Mouse (Mus musculus): Measurements from ENCODE around the gene Hinfp. TPM values are rescaled to one million over a fixed set of nuclear protein-coding genes. Genes with fewer than 3 reads are reported as not detected.
A peak's percentile ranks its signal among the peaks of the same experiment; 100 is the strongest.
"Not testable (repeated sequence)": the region's sequence is repeated elsewhere in the genome, so short reads cannot be mapped to it uniquely, and the experiment has no call there.

Hinfp gene
- polyA plus RNA-seq, 1 experiment from 2014 or later = 11.5 TPM

DNA sequence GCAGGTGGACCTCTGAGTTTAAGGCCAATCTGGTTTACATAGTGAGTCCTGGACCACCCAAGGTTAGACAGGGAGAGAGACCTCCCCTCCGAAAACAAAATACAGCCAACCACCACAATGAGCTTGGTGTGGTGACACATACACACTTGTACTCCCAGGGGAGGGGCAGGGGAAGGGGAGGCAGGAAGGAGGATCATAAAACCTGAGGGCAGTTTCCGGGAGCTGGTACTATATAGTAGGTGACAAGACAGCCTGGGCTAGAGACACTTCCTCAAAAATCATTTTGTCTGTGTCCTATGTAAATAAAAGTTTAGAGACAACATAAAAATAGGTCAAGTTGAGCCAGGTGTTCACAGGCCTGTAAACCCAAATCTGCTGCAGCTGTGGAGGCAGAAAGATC lies 1.8 kb upstream of the Hinfp start:
- ATAC-seq (ENCODE audit: low read depth) (no peak), DNase-seq (no peak)
- Histone ChIP-seq H3K36me3 (peaks cover 31% of the 10 kb centered on the region), H3K27me3 (no peaks in the 10 kb centered on the region), H3K4me2 (no peak overlapping the region), H3K9me3 (replicated peaks) (no peaks in the 10 kb centered on the region), H3K4me1 (replicated peaks) (peaks cover 65% of the 10 kb centered on the region), H3K9ac (no peak overlapping the region), H3K27ac (no peak overlapping the region), H3K4me3 (replicated peaks) (no peak overlapping the region)
- WGBS (ENCODE audit: insufficient replicate concordance) = 64% methylated on average over 2 of the region's 2 CpGs

DNA sequence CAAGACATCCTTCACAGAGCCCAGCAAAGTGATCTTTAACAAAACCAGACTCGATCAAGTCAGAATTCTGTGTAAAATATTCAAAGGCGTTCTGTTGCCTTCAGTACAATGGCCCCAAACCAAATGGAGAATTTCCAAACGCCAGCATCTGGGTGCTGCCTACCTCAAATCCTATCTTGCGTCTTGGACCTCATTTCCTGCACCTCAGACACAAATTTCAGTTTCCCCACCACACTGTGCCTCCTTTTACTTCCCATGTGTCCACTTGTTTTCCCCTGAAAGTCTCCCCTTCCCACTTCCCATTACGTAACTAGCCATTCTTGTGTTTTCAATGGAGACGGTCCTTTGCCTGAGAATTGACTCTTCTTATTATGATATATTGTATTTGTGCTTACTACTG lies 1.1 kb upstream of the Hinfp start:
- Histone ChIP-seq H3K9me3 (replicated peaks) (no peaks in the 10 kb centered on the region), H3K4me2 (peak overlapping the region; percentile 64), H3K27ac (peak overlapping the region; percentile 76), H3K9ac (no peak overlapping the region), H3K4me1 (replicated peaks) (peaks cover 59% of the 10 kb centered on the region), H3K27me3 (no peaks in the 10 kb centered on the region), H3K4me3 (replicated peaks) (no peak overlapping the region), H3K36me3 (peaks cover 33% of the 10 kb centered on the region)
- DNase-seq (no peak), ATAC-seq (ENCODE audit: low read depth) (no peak)
- WGBS (ENCODE audit: insufficient replicate concordance) = 83% methylated on average over 6 of the region's 6 CpGs

DNA sequence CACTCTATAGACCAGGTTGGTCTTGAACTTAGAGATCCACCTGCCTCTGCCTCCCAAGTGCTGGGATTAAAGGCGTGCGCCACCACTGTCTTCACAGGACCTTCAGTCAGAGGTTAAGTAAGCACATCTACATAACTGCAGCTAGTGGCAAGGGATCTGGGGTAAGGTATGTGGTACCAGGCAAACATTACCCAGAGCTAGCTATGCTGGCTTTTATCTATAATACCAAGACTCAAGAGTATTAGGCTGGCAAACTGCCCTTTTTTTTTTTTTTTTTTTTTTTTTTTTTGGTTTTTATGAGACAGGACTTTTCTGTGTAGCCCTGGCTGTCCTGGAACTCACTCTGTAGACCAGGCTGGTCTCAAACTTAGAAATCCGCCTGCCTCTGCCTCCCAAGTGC lies 5.5 kb downstream of the Hinfp start:
- ATAC-seq (ENCODE audit: low read depth); DNase-seq; H3K4me2 ChIP-seq; H3K27me3 ChIP-seq; H3K4me3 ChIP-seq (replicated peaks); H3K9me3 ChIP-seq (replicated peaks); H3K9ac ChIP-seq: not testable (repeated sequence)
- WGBS (ENCODE audit: insufficient replicate concordance) = 89% methylated on average over 3 of the region's 3 CpGs
- Histone ChIP-seq H3K4me1 (replicated peaks) (peaks cover 30% of the 10 kb centered on the region), H3K27ac (peak overlapping the region; percentile 34; the same call in 1 of the 2 replicates), H3K36me3 (peaks cover 81% of the 10 kb centered on the region)

DNA sequence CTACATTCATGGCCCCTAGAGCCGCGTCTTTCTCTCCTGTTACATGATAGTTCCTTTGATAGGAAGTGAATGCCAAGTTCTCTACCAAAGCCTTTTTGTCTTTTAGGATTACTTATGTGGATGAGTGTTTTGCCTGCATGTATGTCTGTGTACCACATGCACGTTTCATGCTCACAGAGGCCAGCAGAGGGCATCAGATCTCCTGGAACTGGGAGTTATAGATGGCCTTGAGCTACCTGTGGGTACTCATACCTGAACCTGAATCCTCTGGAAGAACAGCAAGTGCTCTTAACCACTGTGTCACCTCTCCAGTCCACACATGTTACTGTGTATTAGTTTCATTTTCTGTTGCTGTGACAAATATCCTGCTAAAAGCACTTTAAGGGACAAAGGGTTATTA lies 13.0 kb downstream of the Hinfp start:
- Histone ChIP-seq H3K4me1 (replicated peaks) (peaks cover 40% of the 10 kb centered on the region), H3K9me3 (replicated peaks) (0 out of 2 replicates have a peak, but pooled peaks cover 3% of the 10 kb centered on the region), H3K27ac (peak overlapping the region; percentile 25; the same call in 1 of the 2 replicates), H3K27me3 (0 out of 2 replicates have a peak, but pooled peaks cover 3% of the 10 kb centered on the region), H3K4me3 (replicated peaks) (no peak overlapping the region), H3K4me2 (no peak overlapping the region), H3K9ac (no peak overlapping the region), H3K36me3 (peaks cover 74% of the 10 kb centered on the region)
- 57% methylated on average over 3 of the region's 3 CpGs for WGBS (ENCODE audit: insufficient replicate concordance)
- DNase-seq (no peak), ATAC-seq (ENCODE audit: low read depth) (no peak)

DNA sequence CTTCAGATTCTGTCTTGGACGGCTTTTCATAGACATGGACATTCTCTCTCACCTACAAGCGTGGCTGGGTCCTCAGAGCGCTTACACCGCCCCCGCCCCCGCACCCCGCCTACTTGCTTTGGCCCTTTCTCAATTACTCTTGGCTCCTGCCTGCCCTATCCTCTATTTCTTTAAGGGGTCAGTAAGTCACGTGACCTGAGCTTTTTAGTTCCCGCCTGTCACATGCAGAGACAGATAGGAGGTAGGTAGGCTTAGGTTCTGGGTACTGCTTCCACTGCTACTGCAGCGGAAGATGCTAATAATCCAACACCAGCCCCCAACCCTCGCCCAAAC lies 16.5 kb downstream of the Hinfp start:
- 0 out of 2 replicates have a peak, but pooled peaks cover 3% of the 10 kb centered on the region for H3K9me3 ChIP-seq (replicated peaks)
- peaks cover 71% of the 10 kb centered on the region for H3K4me1 ChIP-seq (replicated peaks)
- H3K4me3 ChIP-seq (replicated peaks) = peak overlapping the region; percentile 97
- H3K9ac ChIP-seq = peak overlapping the region; percentile 99
- H3K4me2 ChIP-seq = peak overlapping the region; percentile 88
- peak overlapping the region; percentile 97 for H3K27ac ChIP-seq
- H3K27me3 ChIP-seq = 0 out of 2 replicates have a peak, but pooled peaks cover 8% of the 10 kb centered on the region
- ATAC-seq (ENCODE audit: low read depth) (peak; percentile 37), DNase-seq (peak; percentile 33)
- 9% methylated on average over 11 of the region's 11 CpGs for WGBS (ENCODE audit: insufficient replicate concordance)
- H3K36me3 ChIP-seq = peaks cover 52% of the 10 kb centered on the region

DNA sequence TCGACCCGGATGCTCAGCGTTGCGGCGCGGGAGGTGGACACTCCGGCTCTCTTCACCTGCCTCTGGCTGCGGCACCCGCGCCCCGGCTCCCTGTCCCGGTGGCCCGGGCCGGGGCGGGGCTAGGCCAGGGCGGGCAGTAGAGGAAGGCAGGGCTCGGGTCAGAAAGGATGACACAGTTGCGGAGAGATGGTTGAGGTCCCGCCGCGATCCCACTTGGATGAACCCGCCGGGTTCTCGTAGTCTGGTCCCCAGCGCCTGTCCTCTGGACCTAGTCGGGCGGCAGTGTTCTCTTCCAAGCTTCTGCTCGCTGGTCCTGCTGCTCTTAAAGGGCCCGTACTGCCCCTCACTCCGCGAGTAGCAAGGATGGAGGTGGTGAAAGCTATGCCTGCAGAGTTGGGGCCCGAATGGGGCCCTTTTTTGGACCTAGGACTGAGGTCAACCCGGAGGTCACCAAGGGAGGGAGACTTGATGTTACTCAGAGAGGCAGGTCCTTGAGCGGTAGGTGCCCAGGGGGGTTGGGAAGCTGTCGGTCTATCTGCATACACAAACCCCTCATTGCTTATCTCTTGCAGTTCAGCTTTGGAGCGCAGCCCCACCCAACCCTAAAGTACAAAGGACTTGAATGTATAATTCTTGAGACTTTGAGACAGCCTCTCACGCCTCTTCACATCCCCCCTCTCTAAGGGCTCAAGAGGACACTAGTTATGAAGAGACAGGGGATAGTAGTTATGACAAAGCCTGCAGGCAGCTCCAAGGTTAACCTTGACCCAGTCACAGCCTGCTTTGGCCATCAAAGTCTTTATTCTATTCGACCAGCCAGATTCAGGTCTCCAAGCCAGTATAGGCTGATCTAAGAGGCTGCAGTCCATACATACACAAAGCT lies 17.2 kb downstream of the Hinfp start, which contains the start of gene Abcg4:
Gene Abcg4, minus strand, starts transcription at position 540 of the 883 bp plus-strand sequence.
- Histone ChIP-seq H3K4me3 (replicated peaks) (peak within 1 kb of the TSS; percentile 97), H3K4me1 (replicated peaks) (peaks cover 77% of the 10 kb centered on the region), H3K9ac (peak within 1 kb of the TSS; percentile 99), H3K36me3 (peaks cover 52% of the 10 kb centered on the region), H3K9me3 (replicated peaks) (0 out of 2 replicates have a peak, but pooled peaks cover 3% of the 10 kb centered on the region), H3K27me3 (0 out of 2 replicates have a peak, but pooled peaks cover 8% of the 10 kb centered on the region), H3K4me2 (peak within 1 kb of the TSS; percentile 88), H3K27ac (peak within 1 kb of the TSS; percentile 97)
- DNase-seq = peak; percentile 81
- ATAC-seq (ENCODE audit: low read depth) = peak; percentile 85
- WGBS (ENCODE audit: insufficient replicate concordance) = 1% methylated on average over 38 of the region's 38 CpGs

DNA sequence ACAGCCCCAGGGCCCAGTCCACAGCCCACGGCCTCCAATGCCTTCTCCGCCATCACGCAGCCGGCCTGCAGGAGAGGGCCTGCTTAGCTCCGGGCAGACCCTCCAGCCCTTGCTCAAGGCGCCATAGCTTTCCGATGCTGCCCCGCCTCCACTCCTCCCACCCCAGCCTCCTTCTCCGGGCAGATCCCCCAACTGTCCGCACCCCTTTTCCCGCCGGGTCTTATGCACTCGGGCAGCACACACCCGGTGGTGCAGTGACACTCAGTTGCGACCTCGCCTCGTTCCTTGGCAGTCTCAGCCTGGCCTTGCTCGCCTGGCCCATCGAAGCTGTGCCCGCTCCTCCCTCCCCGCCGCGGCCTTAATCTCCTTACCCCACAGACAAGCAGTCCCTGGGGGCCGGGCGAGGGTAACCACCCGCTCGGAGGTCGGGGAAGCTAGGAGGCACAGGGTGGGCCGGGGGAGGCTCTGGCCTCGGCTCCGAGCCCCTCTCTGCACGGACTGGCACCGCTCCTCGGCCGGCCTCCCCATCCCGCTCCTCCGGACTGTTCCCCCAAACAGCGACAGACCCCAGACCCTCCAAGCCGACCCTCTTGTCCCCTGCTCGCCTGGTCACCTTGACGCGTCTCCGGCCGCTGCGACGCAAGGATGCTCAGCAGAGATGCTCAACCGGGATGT lies 17.9 kb downstream of the Hinfp start:
- peak overlapping the region; percentile 97 for H3K27ac ChIP-seq
- DNase-seq = peak; percentile 48
- H3K4me2 ChIP-seq = peak overlapping the region; percentile 88
- H3K9ac ChIP-seq = peak overlapping the region; percentile 99
- H3K4me3 ChIP-seq (replicated peaks) = peak overlapping the region; percentile 97
- WGBS (ENCODE audit: insufficient replicate concordance) = 2% methylated on average over 47 of the region's 47 CpGs
- H3K9me3 ChIP-seq (replicated peaks) = 0 out of 2 replicates have a peak, but pooled peaks cover 3% of the 10 kb centered on the region
- peak; percentile 37 for ATAC-seq (ENCODE audit: low read depth)
- H3K4me1 ChIP-seq (replicated peaks) = peaks cover 77% of the 10 kb centered on the region
- 0 out of 2 replicates have a peak, but pooled peaks cover 8% of the 10 kb centered on the region for H3K27me3 ChIP-seq
- peaks cover 49% of the 10 kb centered on the region for H3K36me3 ChIP-seq

DNA sequence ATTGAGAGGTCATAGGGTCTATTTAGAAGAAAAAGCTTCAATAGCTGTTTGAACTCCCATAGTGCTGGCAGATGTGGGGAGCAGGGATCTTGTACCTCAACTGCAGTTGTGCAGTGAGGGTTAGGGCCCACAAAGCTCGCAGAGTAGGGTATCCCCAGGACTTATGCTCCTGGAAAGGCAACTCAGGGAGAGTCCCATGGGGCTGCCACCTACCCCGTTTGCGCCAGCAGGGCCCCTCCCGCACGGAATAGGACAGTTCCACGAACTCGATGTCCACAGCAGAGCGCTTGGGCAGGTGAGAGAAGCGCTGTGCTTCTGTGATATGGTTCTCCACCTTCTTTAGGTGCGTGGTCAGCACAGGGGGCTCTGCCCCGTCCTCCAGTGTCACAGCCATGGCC lies 18.5 kb downstream of the Hinfp start:
- peak overlapping the region; percentile 99 for H3K9ac ChIP-seq
- H3K27me3 ChIP-seq = 0 out of 2 replicates have a peak, but pooled peaks cover 8% of the 10 kb centered on the region
- H3K4me2 ChIP-seq = peak overlapping the region; percentile 88
- 0 out of 2 replicates have a peak, but pooled peaks cover 3% of the 10 kb centered on the region for H3K9me3 ChIP-seq (replicated peaks)
- DNase-seq (peak; percentile 29), ATAC-seq (ENCODE audit: low read depth) (0 out of 2 replicates have a peak, but pooled peaks have one; percentile 8)
- H3K4me1 ChIP-seq (replicated peaks) = peaks cover 73% of the 10 kb centered on the region
- peaks cover 49% of the 10 kb centered on the region for H3K36me3 ChIP-seq
- peak overlapping the region; percentile 97 for H3K27ac ChIP-seq
- peak overlapping the region; percentile 97 for H3K4me3 ChIP-seq (replicated peaks)
- WGBS (ENCODE audit: insufficient replicate concordance) = 6% methylated on average over 11 of the region's 11 CpGs

DNA sequence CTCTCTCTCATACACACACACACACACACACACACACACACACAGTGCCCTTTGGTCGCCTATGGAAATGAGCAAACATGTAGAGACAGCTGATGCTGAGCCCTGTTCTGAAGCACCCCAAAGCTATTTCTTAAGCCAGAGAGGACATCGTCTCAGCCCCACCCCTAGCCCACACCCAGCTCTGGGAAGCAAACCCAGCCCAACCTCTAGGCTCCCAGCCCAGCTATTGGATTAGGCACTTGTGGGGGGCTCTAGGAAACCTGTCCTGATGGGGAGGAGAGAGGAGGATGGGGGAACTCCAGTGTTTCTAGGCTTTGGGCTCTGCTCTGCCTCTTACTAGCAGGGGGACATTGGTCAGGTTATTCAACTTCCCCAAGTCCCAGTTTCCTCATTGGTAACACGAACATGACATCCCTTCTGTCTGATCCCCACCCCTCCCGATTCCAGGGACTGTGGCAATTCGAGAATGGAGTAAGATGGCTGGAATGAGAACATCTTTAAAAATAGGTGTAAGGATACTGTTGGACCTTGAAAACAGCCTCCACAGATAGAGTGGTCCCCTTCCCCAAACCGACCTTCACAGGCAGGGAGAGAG lies 19.1 kb downstream of the Hinfp start:
- peak; percentile 62 for ATAC-seq (ENCODE audit: low read depth)
- peaks cover 49% of the 10 kb centered on the region for H3K36me3 ChIP-seq
- peak overlapping the region; percentile 97 for H3K27ac ChIP-seq
- peak overlapping the region; percentile 97 for H3K4me3 ChIP-seq (replicated peaks)
- peak; percentile 68 for DNase-seq
- H3K27me3 ChIP-seq = 0 out of 2 replicates have a peak, but pooled peaks cover 8% of the 10 kb centered on the region
- peak overlapping the region; percentile 88 for H3K4me2 ChIP-seq
- peak overlapping the region; percentile 99 for H3K9ac ChIP-seq
- 4% methylated on average over 6 of the region's 6 CpGs for WGBS (ENCODE audit: insufficient replicate concordance)
- peaks cover 73% of the 10 kb centered on the region for H3K4me1 ChIP-seq (replicated peaks)
- 0 out of 2 replicates have a peak, but pooled peaks cover 3% of the 10 kb centered on the region for H3K9me3 ChIP-seq (replicated peaks)

DNA sequence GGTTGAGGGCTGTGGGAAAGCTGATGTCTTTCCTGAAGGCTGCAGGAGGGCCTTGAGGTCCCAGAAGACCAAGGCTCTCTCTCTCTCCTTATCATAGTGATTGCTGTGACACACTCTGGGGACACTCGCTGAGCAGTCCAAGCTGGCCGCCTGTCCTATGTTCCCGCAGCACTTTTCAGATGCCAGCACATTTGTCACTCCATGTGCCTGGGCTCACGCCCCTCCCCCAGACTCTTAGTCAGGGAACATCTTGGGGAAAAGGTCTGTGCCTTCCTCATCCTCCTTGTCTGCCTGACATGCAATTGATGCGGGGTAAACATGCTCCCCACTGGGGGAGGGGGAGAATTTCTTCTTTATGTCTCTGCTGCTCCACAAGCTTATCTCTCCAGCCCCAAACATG lies 22.3 kb downstream of the Hinfp start:
- Histone ChIP-seq H3K27ac (no peak overlapping the region), H3K4me1 (replicated peaks) (peaks cover 71% of the 10 kb centered on the region)
- WGBS (ENCODE audit: insufficient replicate concordance) = 62% methylated on average over 5 of the region's 5 CpGs

More for the DNA sequence above, 22.3 kb downstream of the Hinfp start:
- H3K27me3 ChIP-seq = 0 out of 2 replicates have a peak, but pooled peaks cover 8% of the 10 kb centered on the region
- no peak for DNase-seq
- no peak overlapping the region for H3K4me2 ChIP-seq
- H3K9me3 ChIP-seq (replicated peaks) = no peaks in the 10 kb centered on the region
- H3K9ac ChIP-seq = no peak overlapping the region
- peaks cover 67% of the 10 kb centered on the region for H3K36me3 ChIP-seq
- ATAC-seq (ENCODE audit: low read depth) = no peak
- H3K4me3 ChIP-seq (replicated peaks) = no peak overlapping the region
